Mouse (Mus musculus): ENCODE data around the gene Zc3h13. TPM values are rescaled to one million over a fixed set of nuclear protein-coding genes. Genes with fewer than 3 reads are reported as not detected.
A peak's percentile ranks its signal among the peaks of the same experiment; 100 is the strongest.

The Zc3h13 gene
- polyA plus RNA-seq, 1 experiment from 2014 or later = 19.7 TPM

DNA sequence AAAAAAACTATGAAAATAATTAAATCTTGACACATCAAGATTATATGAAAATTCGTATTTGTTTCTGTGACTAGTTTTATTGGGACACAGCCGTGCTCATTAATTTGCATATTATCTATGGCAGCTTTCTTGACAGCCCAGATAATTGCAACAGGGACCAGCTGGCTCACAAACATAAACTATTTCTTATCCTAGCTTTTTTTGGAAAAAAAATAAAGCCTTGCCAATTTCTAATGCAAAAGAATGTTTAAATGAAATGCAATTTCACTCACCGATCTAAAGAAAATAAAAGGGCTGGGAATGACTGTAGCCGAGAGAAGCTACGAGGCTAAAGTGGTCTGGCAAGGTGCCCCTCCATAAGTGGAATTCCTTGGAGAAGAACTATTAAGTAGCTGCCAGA, 3.8 kb upstream of the Zc3h13 start:
- DNase-seq (no peak), ATAC-seq (no peak)
- Histone ChIP-seq H3K27ac (ENCODE audit: low read depth) (no peak overlapping the region), H3K27me3 (ENCODE audit: insufficient read depth, low read length) (no peaks in the 10 kb centered on the region), H3K4me3 (ENCODE audit: low read depth, low read length) (no peak overlapping the region), H3K9me3 (ENCODE audit: low read length) (no peaks in the 10 kb centered on the region), H3K4me2 (ENCODE audit: low read depth, low read length) (no peak overlapping the region), H3K9ac (replicated peaks) (no peak overlapping the region), H3K36me3 (replicated peaks; ENCODE audit: insufficient read depth, low read length) (no peaks in the 10 kb centered on the region; the same call in 1 of the 2 replicates), H3K4me1 (ENCODE audit: insufficient read depth) (peaks cover 12% of the 10 kb centered on the region)
- TF ChIP-seq EP300 (IDR thresholded peaks at IDR 0.05; ENCODE audit: low read depth) = no peak
- no peak for TF ChIP-seq CTCF (IDR thresholded peaks at IDR 0.05; ENCODE audit: low read depth)
- 78% methylated on average over 5 of the region's 5 CpGs for WGBS (ENCODE audit: insufficient replicate concordance)

DNA sequence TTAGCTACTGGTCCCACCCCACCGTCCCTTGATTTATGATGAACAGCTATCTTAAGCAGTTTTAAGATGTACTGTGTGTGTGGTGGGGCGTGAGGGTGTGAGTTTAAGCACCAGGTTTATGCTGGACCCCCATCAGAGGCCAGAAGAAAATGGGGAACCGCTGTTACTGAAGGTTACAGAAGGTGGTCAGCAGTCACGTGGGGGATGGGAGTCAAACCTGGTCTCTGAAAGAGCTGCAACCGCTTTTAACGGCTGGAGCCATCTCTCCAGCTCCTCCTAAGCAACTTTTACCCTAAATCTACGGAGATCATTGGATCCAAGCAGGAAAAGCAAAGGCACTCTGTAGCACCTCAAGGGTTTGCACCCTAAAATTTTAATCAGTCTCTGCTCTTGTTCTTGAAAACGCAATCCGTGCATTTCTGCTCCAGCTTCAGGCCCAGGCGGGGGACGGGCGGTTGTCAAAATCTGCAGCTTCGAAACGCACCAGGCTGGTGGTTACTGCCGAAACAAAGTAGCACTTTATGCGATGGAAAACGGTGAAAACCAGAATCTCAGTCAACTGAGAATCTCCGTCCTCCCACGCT, 472 bp upstream of the Zc3h13 start:
- peak overlapping the region; percentile 87 for H3K27ac ChIP-seq (ENCODE audit: low read depth)
- H3K36me3 ChIP-seq (replicated peaks; ENCODE audit: insufficient read depth, low read length) = no peaks in the 10 kb centered on the region
- ATAC-seq (peak; percentile 12), DNase-seq (peak; percentile 19)
- H3K4me2 ChIP-seq (ENCODE audit: low read depth, low read length) = peak overlapping the region; percentile 74
- no peak for TF ChIP-seq EP300 (IDR thresholded peaks at IDR 0.05; ENCODE audit: low read depth)
- TF ChIP-seq CTCF (IDR thresholded peaks at IDR 0.05; ENCODE audit: low read depth) = no peak; the same call in 1 of the 2 replicates
- peaks cover 13% of the 10 kb centered on the region for H3K4me1 ChIP-seq (ENCODE audit: insufficient read depth)
- H3K4me3 ChIP-seq (ENCODE audit: low read depth, low read length) = peak overlapping the region; percentile 86
- H3K9me3 ChIP-seq (ENCODE audit: low read length) = no peaks in the 10 kb centered on the region
- H3K27me3 ChIP-seq (ENCODE audit: insufficient read depth, low read length) = no peaks in the 10 kb centered on the region
- H3K9ac ChIP-seq (replicated peaks) = peak overlapping the region; percentile 85
- WGBS (ENCODE audit: insufficient replicate concordance) = 6% methylated on average over 19 of the region's 19 CpGs

- no peaks in the 10 kb centered on the region for H3K9me3 ChIP-seq (ENCODE audit: low read length)
- 80% methylated on average over 1 of the region's 1 CpGs for WGBS (ENCODE audit: insufficient replicate concordance)
- no peak for DNase-seq
- no peak for ATAC-seq
- H3K27ac ChIP-seq (ENCODE audit: low read depth) = no peak overlapping the region
- H3K4me3 ChIP-seq (ENCODE audit: low read depth, low read length) = no peak overlapping the region
- TF ChIP-seq CTCF (IDR thresholded peaks at IDR 0.05; ENCODE audit: low read depth) = no peak
- TF ChIP-seq EP300 (IDR thresholded peaks at IDR 0.05; ENCODE audit: low read depth) = no peak
- H3K4me2 ChIP-seq (ENCODE audit: low read depth, low read length) = no peak overlapping the region
- no peaks in the 10 kb centered on the region for H3K4me1 ChIP-seq (ENCODE audit: insufficient read depth)
- no peaks in the 10 kb centered on the region for H3K27me3 ChIP-seq (ENCODE audit: insufficient read depth, low read length)
- no peak overlapping the region for H3K9ac ChIP-seq (replicated peaks)
- no peaks in the 10 kb centered on the region for H3K36me3 ChIP-seq (replicated peaks; ENCODE audit: insufficient read depth, low read length)
Measured at GRCm38 (mm10) chr14:75301081-75301480, 16.9 kb downstream of the Zc3h13 start.

DNA sequence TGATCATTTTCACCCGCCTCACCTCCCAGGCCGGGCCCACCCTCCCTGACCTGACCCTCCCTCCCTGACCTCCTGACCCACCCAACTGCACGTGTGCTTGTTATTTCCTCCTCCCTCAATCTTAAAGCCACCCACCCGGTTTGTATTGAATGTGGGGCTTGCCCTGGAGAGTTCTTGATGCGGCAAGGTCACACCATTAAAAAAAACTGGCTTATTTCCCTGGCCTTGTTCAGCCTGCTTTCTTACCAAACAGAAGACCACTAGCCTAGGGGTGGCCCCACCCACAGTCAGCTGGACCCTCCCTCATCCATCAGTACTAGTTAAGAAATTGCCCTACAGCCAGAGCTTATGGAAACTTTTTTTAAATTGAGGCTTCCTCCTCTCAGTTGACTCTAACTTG, 19.6 kb downstream of the Zc3h13 start:
- Histone ChIP-seq H3K27ac (ENCODE audit: low read depth) (no peak overlapping the region), H3K4me3 (ENCODE audit: low read depth, low read length) (no peak overlapping the region), H3K27me3 (ENCODE audit: insufficient read depth, low read length) (no peaks in the 10 kb centered on the region), H3K4me1 (ENCODE audit: insufficient read depth) (no peaks in the 10 kb centered on the region), H3K9me3 (ENCODE audit: low read length) (no peaks in the 10 kb centered on the region), H3K36me3 (replicated peaks; ENCODE audit: insufficient read depth, low read length) (no peaks in the 10 kb centered on the region), H3K4me2 (ENCODE audit: low read depth, low read length) (no peak overlapping the region), H3K9ac (replicated peaks) (no peak overlapping the region)
- TF ChIP-seq EP300 (IDR thresholded peaks at IDR 0.05; ENCODE audit: low read depth) = no peak
- TF ChIP-seq CTCF (IDR thresholded peaks at IDR 0.05; ENCODE audit: low read depth) = no peak
- DNase-seq (no peak), ATAC-seq (no peak)
- 66% methylated on average over 5 of the region's 5 CpGs for WGBS (ENCODE audit: insufficient replicate concordance)

- Histone ChIP-seq H3K4me3 (ENCODE audit: low read depth, low read length) (no peak overlapping the region), H3K4me1 (ENCODE audit: insufficient read depth) (no peaks in the 10 kb centered on the region), H3K9me3 (ENCODE audit: low read length) (no peaks in the 10 kb centered on the region), H3K36me3 (replicated peaks; ENCODE audit: insufficient read depth, low read length) (peaks cover 6% of the 10 kb centered on the region; the same call in 1 of the 2 replicates), H3K27ac (ENCODE audit: low read depth) (no peak overlapping the region), H3K4me2 (ENCODE audit: low read depth, low read length) (no peak overlapping the region), H3K9ac (replicated peaks) (no peak overlapping the region), H3K27me3 (ENCODE audit: insufficient read depth, low read length) (no peaks in the 10 kb centered on the region)
- ATAC-seq = no peak
- TF ChIP-seq EP300 (IDR thresholded peaks at IDR 0.05; ENCODE audit: low read depth) (no peak), CTCF (IDR thresholded peaks at IDR 0.05; ENCODE audit: low read depth) (no peak)
- no peak for DNase-seq
Measured at GRCm38 (mm10) chr14:75307855-75308254, 23.7 kb downstream of the Zc3h13 start.

DNA sequence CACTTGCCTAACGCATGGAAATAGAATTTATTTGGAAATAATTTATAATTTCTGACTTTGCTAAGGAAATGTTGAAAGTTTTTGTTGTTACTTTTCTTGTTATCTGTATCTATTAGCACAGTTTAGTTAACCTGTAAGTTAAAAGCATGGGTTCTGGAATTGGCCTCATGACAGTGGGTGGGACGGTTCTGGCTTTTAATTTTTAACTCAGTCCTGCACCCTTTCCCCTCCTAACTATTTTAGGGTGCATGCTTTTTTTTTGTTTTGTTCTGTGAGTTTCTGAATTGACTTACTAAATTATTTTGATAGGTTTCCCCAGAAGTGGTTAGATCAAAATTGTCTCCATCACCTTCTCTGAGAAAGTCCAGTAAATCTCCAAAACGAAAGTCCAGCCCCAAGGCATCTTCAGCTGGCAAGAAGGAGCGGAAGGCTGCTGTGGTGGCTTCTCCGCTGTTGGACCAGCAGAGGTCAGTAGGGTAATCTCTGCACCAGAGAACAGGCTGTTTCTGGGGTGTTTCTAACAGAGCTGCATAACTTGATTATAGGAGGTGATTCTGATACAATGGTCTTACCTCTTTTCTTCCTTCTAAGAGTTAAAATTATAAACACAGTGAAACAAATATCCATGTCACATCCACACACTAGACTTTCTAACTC, 25.3 kb downstream of the Zc3h13 start:
- no peaks in the 10 kb centered on the region for H3K4me1 ChIP-seq (ENCODE audit: insufficient read depth)
- H3K9me3 ChIP-seq (ENCODE audit: low read length) = no peaks in the 10 kb centered on the region
- WGBS (ENCODE audit: insufficient replicate concordance) = 71% methylated on average over 5 of the region's 5 CpGs
- no peak overlapping the region for H3K27ac ChIP-seq (ENCODE audit: low read depth)
- H3K9ac ChIP-seq (replicated peaks) = no peak overlapping the region
- no peak for ATAC-seq
- no peak overlapping the region for H3K4me2 ChIP-seq (ENCODE audit: low read depth, low read length)
- no peak overlapping the region for H3K4me3 ChIP-seq (ENCODE audit: low read depth, low read length)
- peaks cover 6% of the 10 kb centered on the region; the same call in 1 of the 2 replicates for H3K36me3 ChIP-seq (replicated peaks; ENCODE audit: insufficient read depth, low read length)
- TF ChIP-seq EP300 (IDR thresholded peaks at IDR 0.05; ENCODE audit: low read depth) (no peak), CTCF (IDR thresholded peaks at IDR 0.05; ENCODE audit: low read depth) (peak; percentile 43)
- no peaks in the 10 kb centered on the region for H3K27me3 ChIP-seq (ENCODE audit: insufficient read depth, low read length)
- no peak for DNase-seq
